Mouse (Mus musculus) heart, postnatal 10 days (tissue): ENCODE measurements around the gene Ccdc9. TPM values are rescaled to one million over a fixed set of nuclear protein-coding genes. Genes with fewer than 3 reads are reported as not detected.
A peak's percentile ranks its signal among the peaks of the same experiment; 100 is the strongest.
"Not testable (repeated sequence)": the region's sequence is repeated elsewhere in the genome, so short reads cannot be mapped to it uniquely, and the experiment has no call there.

Experiments
- DNase-seq, 2 experiments: peaks; one replicate each; pipeline ENCODE4 v3.0.0; 2021
- intact Hi-C: fragments of 180-260 bp; cut with DNase I; formaldehyde crosslinking; loops from one replicate; pipeline ENCODE4 v1.15.1; 2025
- total RNA-seq, 2 experiments: library from RNA; stranded (reverse); gene quantifications; 2 replicates each; pipeline ENCODE4 v1.2.3; 2021

Gene Ccdc9
- total RNA-seq, 2 experiments from 2014 or later = 38.2 to 39.1 TPM

GRCm38 (mm10) chr7:16309318-16310019 is 22.9 kb upstream of the Ccdc9 start:
- DNase-seq = peak; percentile 91 to 94
- intact Hi-C loops = no loop called here

GRCm38 (mm10) chr7:16308555-16309317 is 22.1 kb upstream of the Ccdc9 start:
- peak in 1 of 2 experiments; percentile 28 for DNase-seq
- intact Hi-C loops = no loop called here

GRCm38 (mm10) chr7:16308093-16308492 is 21.5 kb upstream of the Ccdc9 start, which contains the start of gene Bbc3:
Gene Bbc3, plus strand, starts transcription at chr7:16308393.
- intact Hi-C loops = not testable (repeated sequence)

GRCm38 (mm10) chr7:16307141-16307540 is 20.5 kb upstream of the Ccdc9 start:
- DNase-seq, intact Hi-C loops: not testable (repeated sequence)

More at GRCm38 (mm10) chr7:16308093-16308492, 21.5 kb upstream of the Ccdc9 start, which contains the start of gene Bbc3:
- not testable (repeated sequence) for DNase-seq

DNA sequence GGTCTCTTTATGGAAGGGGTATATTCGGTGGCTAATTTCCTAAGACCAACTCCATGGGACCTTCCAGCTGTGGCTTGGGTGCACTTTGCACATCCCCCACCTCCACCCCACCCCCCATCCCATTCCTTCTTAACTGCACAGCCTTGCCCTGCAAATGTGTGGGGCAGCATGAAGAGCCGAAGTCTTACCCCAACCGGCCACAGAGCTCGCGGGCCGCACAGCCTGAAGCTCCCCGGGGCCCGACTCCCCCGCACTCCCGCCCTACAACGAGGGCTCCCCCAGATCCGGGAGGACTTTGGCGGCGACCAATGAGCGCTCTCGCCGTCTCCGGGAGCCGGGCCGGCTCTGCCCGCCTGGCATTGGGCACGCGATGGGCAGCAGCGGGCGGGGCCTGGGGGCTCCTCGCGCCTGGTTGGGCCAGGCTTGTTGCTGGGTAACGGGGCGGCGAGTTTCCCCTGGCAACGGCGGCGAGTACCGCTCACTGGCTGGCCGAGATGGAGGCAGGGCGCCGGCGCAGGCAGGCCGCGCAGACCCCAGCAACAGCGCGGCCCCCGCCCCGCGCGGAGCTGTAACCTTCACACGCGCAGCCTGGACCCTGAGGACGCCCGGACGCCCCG is 12.9 kb upstream of the Ccdc9 start:
- intact Hi-C loops = loop anchor here (5.0 kb wide), 1 partner anchor 193 kb away; no protein-coding TSS in a partner anchor
- peak; percentile 90 for DNase-seq

DNA sequence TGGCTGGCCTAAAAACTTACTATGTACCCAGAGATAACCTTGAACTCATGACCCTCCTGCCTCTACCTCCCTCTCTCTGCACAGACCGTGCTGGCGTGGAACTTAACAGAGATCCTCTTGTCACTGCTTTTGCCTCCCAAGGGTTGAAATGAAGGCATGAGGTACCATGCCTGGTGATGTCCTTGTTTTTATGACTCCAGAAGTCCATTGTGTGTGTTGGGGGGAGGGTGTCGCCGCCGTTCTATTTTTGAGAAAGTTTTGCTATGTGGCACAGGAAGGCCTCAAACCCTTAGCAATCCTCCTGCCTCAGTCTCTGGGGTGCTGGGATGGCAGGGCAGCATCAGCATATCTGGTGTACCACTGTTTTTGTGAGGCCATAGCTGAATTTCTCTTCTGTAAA is 12.3 kb upstream of the Ccdc9 start:
- intact Hi-C loops = loop anchor here (5.0 kb wide), 1 partner anchor 193 kb away; no protein-coding TSS in a partner anchor
- DNase-seq = no peak

GRCm38 (mm10) chr7:16297616-16298015 is 11.0 kb upstream of the Ccdc9 start:
- intact Hi-C loops = loop anchor here (5.0 kb wide), 1 partner anchor 195 kb away; no protein-coding TSS in a partner anchor
- no peak for DNase-seq

DNA sequence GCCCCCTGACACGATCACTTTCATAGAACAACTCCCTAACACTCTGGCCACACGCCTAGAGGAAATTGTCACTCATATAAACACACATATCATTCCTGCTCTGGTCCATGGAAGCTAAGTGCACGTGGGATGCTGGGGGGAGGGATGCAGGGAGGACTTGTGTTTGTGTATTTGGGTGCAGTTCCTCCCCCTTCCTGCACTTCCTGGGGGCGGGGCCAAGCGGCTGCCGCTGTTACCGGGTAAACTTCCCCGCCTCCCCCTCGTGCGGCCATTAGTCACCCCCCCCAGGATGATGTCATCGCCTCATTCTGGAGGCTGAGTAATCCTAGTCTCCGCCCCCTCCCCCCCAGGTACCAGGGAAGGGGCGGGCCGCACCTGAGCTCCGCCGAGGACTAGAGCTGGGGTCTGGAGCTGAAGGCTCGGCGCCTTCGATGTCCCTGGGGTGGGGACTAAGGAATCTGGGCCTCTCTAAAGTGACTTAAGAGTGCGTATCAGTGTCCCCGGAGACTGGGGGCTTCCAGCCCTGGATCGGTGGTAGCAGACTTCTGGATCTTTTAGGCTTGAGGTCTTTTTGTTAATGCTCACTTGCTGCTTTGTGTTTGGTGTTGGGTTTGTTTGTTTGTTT is 10.3 kb upstream of the Ccdc9 start:
- intact Hi-C loops = loop anchor here (5.0 kb wide), 1 partner anchor 195 kb away; no protein-coding TSS in a partner anchor
- peak; percentile 91 to 94 for DNase-seq

- DNase-seq = no peak
- intact Hi-C loops = loop anchor here (5.0 kb wide), 1 partner anchor 196 kb away; no protein-coding TSS in a partner anchor
Observed at GRCm38 (mm10) chr7:16296146-16296545, 9.6 kb upstream of the Ccdc9 start.

DNA sequence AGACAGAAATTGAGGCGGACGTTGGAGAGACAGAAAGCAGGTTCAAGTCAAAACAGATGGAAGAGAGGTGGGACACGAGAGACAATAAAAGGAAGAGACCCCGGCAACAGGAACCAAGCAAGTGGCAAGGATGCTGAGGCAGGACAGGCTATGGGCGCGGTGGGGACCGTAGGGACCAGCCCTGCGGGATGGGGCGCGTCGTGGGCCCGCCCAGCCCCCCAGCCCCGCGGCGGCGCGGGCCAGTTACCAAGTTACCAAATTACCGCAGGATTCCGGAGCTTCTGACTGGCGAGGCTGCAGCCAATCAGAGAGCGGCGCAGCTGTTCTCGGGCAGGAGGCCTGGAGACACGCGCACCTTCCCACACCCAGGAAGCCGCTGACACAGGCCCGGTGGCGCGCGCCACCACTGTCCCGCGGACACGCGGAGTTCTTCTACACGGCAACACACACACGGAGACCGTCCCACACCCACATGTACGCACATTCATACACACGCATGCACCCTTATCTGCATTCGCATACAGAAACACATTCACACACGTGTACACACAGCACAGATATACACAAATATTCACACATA is 8.8 kb upstream of the Ccdc9 start:
- intact Hi-C loops = loop anchor here (1.0 to 5.0 kb wide), 2 partner anchors 17 to 197 kb away; no protein-coding TSS in a partner anchor
- peak; percentile 84 to 89 for DNase-seq

GRCm38 (mm10) chr7:16294837-16295236 is 8.2 kb upstream of the Ccdc9 start:
- peak; percentile 97 to 98 for DNase-seq
- intact Hi-C loops = loop anchor here (1.0 to 5.0 kb wide), 5 partner anchors 17 to 317 kb away; partner anchors contain the start of gene Arhgap35

DNA sequence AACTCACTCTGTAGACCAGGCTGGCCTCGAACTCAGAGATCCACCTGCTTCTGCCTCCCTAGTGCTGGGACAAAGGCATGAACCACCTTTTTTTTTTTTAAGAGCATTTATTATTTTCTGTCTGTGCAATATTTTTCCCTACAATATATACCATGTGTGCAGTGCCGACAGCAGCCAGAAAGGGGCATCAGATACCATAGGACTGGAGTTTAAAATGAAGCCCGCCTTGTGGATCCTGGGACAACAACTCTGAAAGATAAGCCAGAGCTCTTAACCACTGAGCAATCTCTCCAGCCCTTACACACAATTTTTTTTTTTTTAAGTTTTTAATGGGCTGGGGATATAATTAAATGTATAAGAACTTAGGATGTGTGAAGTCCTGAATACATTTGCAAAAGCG is 7.8 kb upstream of the Ccdc9 start:
- intact Hi-C loops = loop anchor here (1.0 to 5.0 kb wide), 3 partner anchors 32 to 318 kb away; partner anchors contain the start of gene Arhgap35

GRCm38 (mm10) chr7:16287791-16288190 is 1.2 kb upstream of the Ccdc9 start:
- intact Hi-C loops = no loop called here
- DNase-seq = no peak

More for the DNA sequence above, 7.8 kb upstream of the Ccdc9 start:
- DNase-seq = peak; percentile 50 to 57

DNA sequence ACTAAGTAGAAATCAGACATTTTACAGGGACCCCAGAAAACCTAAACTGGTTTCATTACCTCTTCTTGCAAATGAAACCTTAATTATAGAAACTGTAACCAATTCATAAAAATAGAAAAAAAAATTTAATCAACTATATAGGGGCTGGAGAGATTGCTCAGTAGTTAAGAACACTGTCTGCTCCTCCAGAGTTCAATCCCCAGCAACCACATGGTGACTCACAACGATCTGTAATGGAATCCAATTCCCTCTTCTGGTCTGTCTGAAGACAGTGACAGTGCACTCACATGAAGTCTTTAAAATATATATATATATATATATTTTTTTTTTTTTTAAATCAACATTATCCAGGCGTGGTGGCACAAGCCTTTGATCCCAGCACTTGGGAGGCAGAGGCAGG is 421 bp upstream of the Ccdc9 start:
- DNase-seq = no peak
- intact Hi-C loops = no loop called here

DNA sequence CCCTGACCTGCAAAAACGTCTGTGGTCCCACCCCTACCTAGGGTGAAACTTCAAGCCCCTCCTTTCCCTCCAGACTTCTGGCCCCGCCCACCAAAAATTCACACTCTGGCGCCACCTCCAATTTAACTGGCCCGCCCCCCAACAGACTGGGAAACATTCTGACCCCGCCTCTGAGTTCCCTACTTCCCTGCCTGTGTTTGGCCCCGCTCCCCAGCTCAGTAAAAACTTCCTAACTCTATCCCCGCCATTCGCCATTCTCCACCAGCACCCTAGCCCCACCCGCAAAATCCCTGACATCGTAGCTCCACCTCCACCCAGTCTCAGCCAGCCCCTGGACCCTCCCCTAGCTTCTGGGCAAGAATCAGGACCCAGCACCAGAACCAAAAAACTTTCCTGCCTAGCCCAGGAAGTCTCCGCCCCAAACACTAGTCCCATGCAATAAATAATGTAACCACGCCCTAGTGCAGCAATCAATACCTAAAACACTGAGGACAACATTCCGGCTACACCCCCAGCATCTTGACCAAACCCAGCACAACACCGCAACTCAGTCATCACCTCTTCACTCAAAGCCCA is 1.1 kb downstream of the Ccdc9 start:
- peak; percentile 77 to 82 for DNase-seq
- intact Hi-C loops = no loop called here

DNA sequence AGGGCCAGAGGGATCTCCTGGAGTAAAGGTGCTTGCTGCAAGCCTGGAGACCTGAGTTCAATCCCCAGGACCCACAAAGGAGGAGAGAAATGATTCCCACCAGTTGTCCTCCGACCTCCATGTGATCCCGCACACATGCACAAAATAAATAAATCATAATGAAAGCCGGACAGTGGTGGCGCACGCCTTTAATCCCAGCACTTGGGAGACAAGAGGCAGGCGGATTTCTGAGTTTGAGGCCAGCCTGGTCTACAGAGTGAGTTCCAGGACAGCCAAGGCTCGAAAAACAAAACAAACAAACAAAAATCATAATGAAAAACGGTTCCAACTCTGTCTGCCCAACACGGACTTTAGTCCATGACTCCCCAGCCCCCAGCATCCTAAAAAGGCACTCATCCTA is 1.7 kb downstream of the Ccdc9 start:
- no peak for DNase-seq
- intact Hi-C loops = no loop called here

DNA sequence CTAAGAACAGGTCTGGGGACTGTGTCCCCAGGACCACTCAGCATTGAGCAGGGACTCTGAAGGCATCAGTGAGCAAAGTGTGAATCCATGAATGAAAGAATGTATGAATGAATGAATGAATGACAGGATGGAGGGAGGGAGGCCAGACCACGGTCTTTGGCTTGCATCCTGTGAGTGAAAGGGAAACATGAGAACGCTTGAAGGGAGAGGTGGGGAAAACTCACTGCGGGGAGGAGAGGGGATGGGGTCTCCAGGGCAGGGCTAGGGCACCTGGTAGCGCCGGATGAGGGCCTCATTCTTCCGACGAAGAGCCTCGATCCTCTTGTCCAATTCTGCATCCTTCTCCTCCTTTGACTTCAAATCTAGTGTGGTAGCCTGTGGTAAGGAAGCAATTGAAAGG is 2.6 kb downstream of the Ccdc9 start:
- no peak for DNase-seq
- intact Hi-C loops = no loop called here

- intact Hi-C loops = no loop called here
- DNase-seq = no peak
Observed at GRCm38 (mm10) chr7:16282334-16282733, 4.3 kb downstream of the Ccdc9 start.

DNA sequence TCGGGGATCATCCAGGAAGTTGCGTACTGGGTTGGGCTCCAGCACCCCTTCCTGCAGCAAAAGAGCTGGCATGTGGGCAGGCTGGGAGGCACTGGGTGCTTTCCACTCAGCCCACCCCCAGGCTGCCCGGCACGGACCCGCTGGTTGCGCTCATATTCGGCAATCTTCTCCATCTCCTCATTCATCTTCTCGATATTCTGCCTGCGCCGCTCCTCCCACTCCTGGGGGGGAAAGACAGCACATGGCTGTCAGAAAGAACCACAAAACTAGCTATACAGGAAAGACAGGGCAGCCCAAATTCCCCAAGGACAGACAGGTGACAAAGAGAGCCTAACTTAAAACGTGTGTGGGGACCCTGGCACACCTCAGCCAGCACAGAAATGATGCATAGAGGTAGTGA is 5.9 kb downstream of the Ccdc9 start:
- no peak for DNase-seq
- intact Hi-C loops = no loop called here
